Mouse (Mus musculus) cerebellum, adult 18-20 months (tissue): ENCODE measurements at regions not wholly inside any gene's neighbourhood (a gene's known extent, or its start where the extent isn't known, plus 50 kb on each side); places are given as distances from the start of the nearest gene placed in this dataset.
A peak's percentile ranks its signal among the peaks of the same experiment; 100 is the strongest.

Experiments used
- DNase-seq, 2 experiments: peaks; one replicate each; pipeline ENCODE4 v3.0.0; 2021

GRCm38 (mm10) chr8:116283990-116284389, 220.8 kb upstream of the Dynlrb2 start:
- DNase-seq = no peak

- no peak for DNase-seq
Measured at GRCm38 (mm10) chr8:116282341-116282740, 222.4 kb upstream of the Dynlrb2 start.

GRCm38 (mm10) chr8:116275014-116275413, 229.8 kb upstream of the Dynlrb2 start:
- DNase-seq = no peak

GRCm38 (mm10) chr8:116271238-116271637, 233.5 kb upstream of the Dynlrb2 start:
- DNase-seq = no peak

GRCm38 (mm10) chr8:116269393-116269792, 235.4 kb upstream of the Dynlrb2 start:
- no peak for DNase-seq

- no peak for DNase-seq
Measured at GRCm38 (mm10) chr8:116268685-116269084, 236.1 kb upstream of the Dynlrb2 start.

GRCm38 (mm10) chr8:116268161-116268560, 236.6 kb upstream of the Dynlrb2 start:
- peak; percentile 39 to 59 for DNase-seq

GRCm38 (mm10) chr8:116267021-116267420, 237.8 kb upstream of the Dynlrb2 start:
- DNase-seq = no peak

GRCm38 (mm10) chr8:116265591-116265990, 239.2 kb upstream of the Dynlrb2 start:
- DNase-seq = no peak

- no peak for DNase-seq
Measured at GRCm38 (mm10) chr8:116264078-116264477, 240.7 kb upstream of the Dynlrb2 start.

- no peak for DNase-seq
Measured at GRCm38 (mm10) chr8:116261286-116261685, 243.5 kb upstream of the Dynlrb2 start.

GRCm38 (mm10) chr8:116255398-116255797, 249.4 kb upstream of the Dynlrb2 start:
- no peak for DNase-seq

- no peak for DNase-seq
Measured at GRCm38 (mm10) chr8:116252455-116253216, 252.1 kb upstream of the Dynlrb2 start.

GRCm38 (mm10) chr8:116248398-116248797, 256.4 kb upstream of the Dynlrb2 start:
- no peak for DNase-seq

GRCm38 (mm10) chr8:116243493-116243892, 261.3 kb upstream of the Dynlrb2 start:
- DNase-seq = no peak

GRCm38 (mm10) chr8:116242972-116243371, 261.8 kb upstream of the Dynlrb2 start:
- no peak for DNase-seq

- DNase-seq = no peak
Measured at GRCm38 (mm10) chr8:116241987-116242242, 262.9 kb upstream of the Dynlrb2 start.

- no peak for DNase-seq
Measured at GRCm38 (mm10) chr8:116241146-116241986, 263.4 kb upstream of the Dynlrb2 start.

GRCm38 (mm10) chr8:116238670-116239069, 266.1 kb upstream of the Dynlrb2 start:
- DNase-seq = no peak

GRCm38 (mm10) chr8:116237561-116238100, 267.1 kb upstream of the Dynlrb2 start:
- peak; percentile 4 to 8 for DNase-seq

- DNase-seq = no peak
Measured at GRCm38 (mm10) chr8:116229654-116230136, 275.1 kb upstream of the Dynlrb2 start.

GRCm38 (mm10) chr8:116227003-116227402, 277.8 kb upstream of the Dynlrb2 start:
- DNase-seq = no peak

GRCm38 (mm10) chr8:116223235-116223634, 281.5 kb upstream of the Dynlrb2 start:
- no peak for DNase-seq

GRCm38 (mm10) chr8:116215909-116216308, 288.9 kb upstream of the Dynlrb2 start:
- no peak for DNase-seq
